Mouse (Mus musculus): ENCODE data around the gene Arl5c. TPM values are rescaled to one million over a fixed set of nuclear protein-coding genes. Genes with fewer than 3 reads are reported as not detected.

Arl5c gene
- total RNA-seq, 2 experiments from 2014 or later: 0.57 to 0.92 TPM

- intact Hi-C loops (cut with DNase I): no loop called here
- DNase-seq (ENCODE audit: low spot score): no peak
Measured at GRCm38 (mm10) chr11:97945031-97945430, 51.0 kb downstream of the Arl5c start.

GRCm38 (mm10) chr11:97943256-97943655 lies 52.7 kb downstream of the Arl5c start:
- no peak for DNase-seq (ENCODE audit: low spot score)
- intact Hi-C loops (cut with DNase I): no loop called here

DNA sequence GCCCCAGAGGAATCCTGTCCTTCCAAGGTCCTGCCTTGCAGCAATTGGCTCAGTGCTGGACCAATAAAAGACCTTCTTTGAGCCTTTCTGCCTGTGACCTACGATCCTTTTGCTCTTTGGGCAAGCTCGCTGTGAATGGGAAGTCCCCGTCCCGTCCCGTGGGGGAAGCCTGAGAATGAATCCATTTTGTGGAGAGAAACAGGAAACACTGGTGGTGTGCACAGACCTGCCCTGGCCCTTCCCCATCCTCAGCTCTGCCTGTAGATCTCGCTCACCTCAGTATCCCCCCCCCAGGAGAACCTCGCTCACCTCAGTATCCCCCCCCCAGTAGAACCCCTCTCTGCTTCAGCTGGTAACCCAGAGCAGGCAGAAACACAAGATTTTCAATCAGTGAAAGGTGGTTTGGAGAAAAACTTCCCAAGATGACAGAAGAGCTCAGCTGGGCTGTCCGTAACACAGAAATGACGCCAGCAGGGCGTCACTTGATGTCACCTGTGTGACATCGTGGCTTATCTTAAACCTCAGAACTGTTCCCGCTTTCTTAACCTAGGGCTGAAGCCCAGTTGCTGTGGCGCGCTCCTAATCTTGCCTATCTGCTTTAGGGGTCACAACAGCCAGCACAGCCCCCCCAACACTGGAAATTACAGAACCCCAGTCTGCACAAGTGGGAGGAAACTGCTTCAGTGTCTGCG lies 53.4 kb downstream of the Arl5c start:
- intact Hi-C loops (cut with DNase I): no loop called here
- DNase-seq (ENCODE audit: low spot score): no peak

Small RNA genes within 50 kb of the gene (microRNA-seq; reads per million reads assigned to microRNA genes)
- gene Gm22461: not detected
- not detected for gene Gm27597

Other genes with a start within 250 kb of the Arl5c start
- gene Cwc25, start 229.6 kb downstream of the Arl5c start, total RNA-seq (2021): 1 to 10 TPM; 7.0 to 7.2 TPM
- gene 1700001P01Rik, start 220.3 kb downstream of the Arl5c start, total RNA-seq (2021): not detected
- 100 to 1,000 TPM; 454 to 515 TPM for gene Rpl23, start 213.7 kb downstream of the Arl5c start, total RNA-seq (2021)
- gene Lasp1, start 197.2 kb downstream of the Arl5c start, total RNA-seq (2021): 10 to 100 TPM; 41.3 to 46.2 TPM
- gene B230217C12Rik, start 155.4 kb downstream of the Arl5c start, total RNA-seq (2021): under 1 TPM; 0.83 to 0.87 TPM
- gene Fbxo47, start 112.0 kb downstream of the Arl5c start, total RNA-seq (2021): under 1 TPM in 1 of 2 experiments, not detected in 1; 0.11 TPM
- 1 to 10 TPM; 5.4 to 6.0 TPM for gene Plxdc1, start 9.7 kb downstream of the Arl5c start, total RNA-seq (2021)
- gene Cacnb1, start 26.9 kb upstream of the Arl5c start, total RNA-seq (2021): 1 to 10 TPM; 6.0 to 6.8 TPM
- 100 to 1,000 TPM; 539 to 575 TPM for gene Rpl19, start 30.5 kb upstream of the Arl5c start, total RNA-seq (2021)
- gene Stac2, start 57.3 kb upstream of the Arl5c start, total RNA-seq (2021): under 1 TPM; 0.13 to 0.25 TPM
- gene Fbxl20, start 154.2 kb upstream of the Arl5c start, total RNA-seq (2021): 10 to 100 TPM; 21.4 to 23.1 TPM
- 10 to 100 TPM; 40.0 to 40.6 TPM for gene Med1, start 197.1 kb upstream of the Arl5c start, total RNA-seq (2021)
- 10 to 100 TPM; 20.7 to 23.0 TPM for gene Cdk12, start 206.9 kb upstream of the Arl5c start, total RNA-seq (2021)